Mouse (Mus musculus) liver, postnatal 0 days (tissue): ENCODE measurements around the gene Zfr2.

Experiments used
- CTCF ChIP-seq: sonication (generic); IDR thresholded peaks from 2 replicates; pipeline ENCODE4 v1.5.1; 2016; ENCODE audit warnings: antibody characterized with exemption, low read depth
- EP300 ChIP-seq: IDR thresholded peaks from 2 replicates; pipeline ENCODE4 v1.6.1; 2016; ENCODE audit warnings: antibody characterized with exemption, low read depth, mild to moderate bottlenecking

GRCm38 (mm10) chr10:81294442-81294841 is 61.5 kb downstream of the Zfr2 start:
- no peak for TF ChIP-seq CTCF
- TF ChIP-seq EP300: no peak
